Mouse (Mus musculus): ENCODE data around the gene Prkcsh.

- TF ChIP-seq CTCF (IDR thresholded peaks at IDR 0.05; ENCODE audit: extremely low read depth, insufficient read depth, low read length), result no peak
- TF ChIP-seq POLR2A (IDR thresholded peaks at IDR 0.05; ENCODE audit: extremely low read depth, insufficient read depth, low read length), result no peak
Observed at GRCm38 (mm10) chr9:22057031-22057517, 54.5 kb downstream of the Prkcsh start.

All from cortical plate, adult 2 months (tissue).